Mouse (Mus musculus) stomach, embryonic 14.5 days (tissue): ENCODE measurements around the gene Rhox7a. TPM values are rescaled to one million over a fixed set of nuclear protein-coding genes. Genes with fewer than 3 reads are reported as not detected.
"Not testable (repeated sequence)": the region's sequence is repeated elsewhere in the genome, so short reads cannot be mapped to it uniquely, and the experiment has no call there.

ENCODE experiments used
- ATAC-seq: fragments of 200-750 bp; cut with Nextera tagmentation; 2 replicates; pipeline ENCODE4 v1.8.0; 2017; ENCODE audit warnings: low read depth, moderate TSS enrichment; ENCODE audit not compliant: insufficient number of reproducible peaks, insufficient read depth, low FRiP score
- H3K27ac ChIP-seq: fragments of 300-500 bp; sonication (generic); 2 replicates; pipeline ENCODE4 v1.5.1; 2014; ENCODE audit warnings: mild to moderate bottlenecking, low read length, moderate library complexity, mixed read lengths
- H3K27me3 ChIP-seq: fragments of 300-500 bp; sonication (generic); 2 replicates; pipeline ENCODE4 v1.6.1; 2014; ENCODE audit warnings: low read length, control low read depth, mixed read lengths; ENCODE audit not compliant: control insufficient read depth, insufficient read depth
- H3K36me3 ChIP-seq: fragments of 300-500 bp; sonication (generic); 2 replicates; pipeline ENCODE4 v1.6.1; 2014; ENCODE audit warnings: mild to moderate bottlenecking, control low read depth, low read length, moderate library complexity, mixed read lengths; ENCODE audit not compliant: control insufficient read depth, insufficient read depth
- H3K4me1 ChIP-seq: fragments of 300-500 bp; sonication (generic); 2 replicates; pipeline ENCODE4 v1.6.1; 2014; ENCODE audit warnings: low read length, control low read depth, mixed read lengths; ENCODE audit not compliant: control insufficient read depth, insufficient read depth
- H3K4me2 ChIP-seq: fragments of 300-500 bp; sonication (generic); replicated peaks from 2 replicates; pipeline ENCODE4 v1.6.1; 2014; ENCODE audit warnings: low read depth, low read length, control low read depth
- H3K4me3 ChIP-seq: fragments of 300-500 bp; sonication (generic); 2 replicates; pipeline ENCODE4 v1.5.1; 2014; ENCODE audit warnings: low read depth, low read length, control low read depth
- H3K9ac ChIP-seq: fragments of 300-500 bp; sonication (generic); replicated peaks from 2 replicates; pipeline ENCODE4 v1.6.1; 2014; ENCODE audit warnings: low read depth, mild to moderate bottlenecking, control low read depth, low read length, moderate library complexity, mixed read lengths
- H3K9me3 ChIP-seq: fragments of 300-500 bp; sonication (generic); 2 replicates; pipeline ENCODE4 v1.6.1; 2016; ENCODE audit warnings: low read depth, low read length, control low read depth; ENCODE audit not compliant: control insufficient read depth
- WGBS: fragments of 180-500 bp; shearing (Covaris S2); extraction: QIAGEN DNeasy Blood & Tissue Kit; methylation state at CpG from one replicate; pipeline ENCODE4 v1.1.7; 2014; 5-methylcytosine and 5-hydroxymethylcytosine counted together
- polyA plus RNA-seq: library from polyadenylated mRNA; unstranded; fragments of >200 nt; fragmentation: Nextera tagmentation; extraction: Ambion mirVana; gene quantifications from 2 replicates; pipeline ENCODE4 v1.2.1, GENCODE M21; 2014

Gene Rhox7a
- polyA plus RNA-seq, result not detected in 2 replicates

DNA sequence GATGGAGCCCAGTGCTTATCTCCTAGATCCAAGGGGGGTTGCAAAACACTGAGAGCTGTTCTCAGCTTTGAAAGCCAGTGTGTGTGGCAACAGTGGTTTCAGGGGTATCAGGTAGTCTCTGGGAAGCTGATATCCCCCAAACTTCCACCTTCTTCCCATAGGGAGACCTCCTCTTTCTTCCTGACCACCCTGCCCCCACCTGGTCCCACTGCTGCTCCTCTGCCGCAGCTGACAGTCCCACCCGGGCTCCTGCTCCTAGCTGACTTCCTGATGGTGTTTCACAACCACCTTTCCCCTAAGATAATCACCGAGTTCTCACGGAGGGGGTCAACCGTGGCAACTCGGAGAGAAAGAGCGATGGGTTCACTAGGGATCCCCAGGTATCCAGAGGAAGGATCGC is at the start of gene Rhox7a:
Gene Rhox7a, plus strand, starts transcription at position 301 of the 400 bp plus-strand sequence.
- not testable (repeated sequence) for H3K9ac ChIP-seq, H3K4me3 ChIP-seq, H3K36me3 ChIP-seq, ATAC-seq, H3K27me3 ChIP-seq, H3K4me2 ChIP-seq, H3K4me1 ChIP-seq, H3K9me3 ChIP-seq, H3K27ac ChIP-seq
- 76% methylated on average over 8 of the region's 8 CpGs for WGBS

- no peaks in the 10 kb centered on the region for H3K4me1 ChIP-seq
- no peaks in the 10 kb centered on the region for H3K9me3 ChIP-seq
- no peaks in the 10 kb centered on the region for H3K36me3 ChIP-seq
- H3K27me3 ChIP-seq, result no peaks in the 10 kb centered on the region
- no peak overlapping the region for H3K27ac ChIP-seq
- ATAC-seq, result no peak
- H3K4me3 ChIP-seq, result no peak overlapping the region
- H3K4me2 ChIP-seq, result no peak overlapping the region
- 83% methylated on average over 15 of the region's 15 CpGs for WGBS
- no peak overlapping the region for H3K9ac ChIP-seq
Observed at GRCm38 (mm10) chrX:37807286-37808080, 24.0 kb upstream of the Rhox7a start.

- Histone ChIP-seq H3K36me3 (no peaks in the 10 kb centered on the region), H3K4me1 (no peaks in the 10 kb centered on the region), H3K4me3 (no peak overlapping the region), H3K9me3 (no peaks in the 10 kb centered on the region), H3K27ac (no peak overlapping the region), H3K9ac (no peak overlapping the region), H3K27me3 (no peaks in the 10 kb centered on the region), H3K4me2 (no peak overlapping the region)
- ATAC-seq, result no peak
- WGBS, result 81% methylated on average over 2 of the region's 2 CpGs
Observed at GRCm38 (mm10) chrX:37809396-37809795, 22.1 kb upstream of the Rhox7a start.

DNA sequence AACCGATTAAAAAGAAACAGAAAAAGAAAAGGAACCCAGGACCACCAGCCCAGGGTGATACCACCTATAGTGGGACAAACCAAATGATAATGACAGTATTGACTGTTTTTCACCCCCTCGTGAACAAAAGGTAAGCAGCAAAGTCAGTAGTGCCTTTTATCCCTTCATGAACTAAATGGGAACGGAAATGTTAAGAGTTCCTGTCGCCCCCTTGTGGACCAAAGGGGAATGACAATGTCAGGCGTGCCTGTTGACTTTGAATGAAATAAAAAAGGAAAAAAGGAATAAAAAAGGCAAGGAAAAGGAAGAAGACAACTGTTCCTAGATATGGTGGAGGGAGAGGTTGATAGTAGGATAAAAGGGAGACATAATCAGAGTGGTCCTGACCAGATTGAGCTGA is 20.3 kb upstream of the Rhox7a start:
- H3K36me3 ChIP-seq, result no peaks in the 10 kb centered on the region
- H3K4me3 ChIP-seq, result no peak overlapping the region
- H3K4me2 ChIP-seq, result no peak overlapping the region
- no peak for ATAC-seq
- WGBS, result 27% methylated on average over 5 of the region's 5 CpGs
- no peaks in the 10 kb centered on the region for H3K9me3 ChIP-seq
- no peak overlapping the region for H3K27ac ChIP-seq
- H3K27me3 ChIP-seq, result no peaks in the 10 kb centered on the region
- no peaks in the 10 kb centered on the region for H3K4me1 ChIP-seq
- no peak overlapping the region for H3K9ac ChIP-seq

DNA sequence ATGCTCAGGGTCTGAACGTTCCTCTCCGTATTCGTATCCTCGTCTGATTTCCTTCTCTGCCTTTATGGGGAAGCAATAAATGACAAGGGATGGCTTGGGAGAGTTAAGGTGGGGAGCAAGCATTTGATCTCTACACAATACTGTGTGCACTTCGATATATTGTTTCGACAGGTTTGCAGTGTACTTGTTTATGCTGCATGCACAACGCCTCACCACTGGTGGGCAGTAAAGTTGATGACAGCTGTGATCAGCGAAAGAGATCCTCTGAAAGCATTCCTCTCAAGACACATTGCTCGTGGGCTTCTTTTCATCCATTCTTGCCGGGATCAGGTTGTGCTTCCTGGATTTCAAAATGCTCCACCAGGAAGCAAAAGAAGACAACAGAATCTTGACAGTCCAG is 15.8 kb upstream of the Rhox7a start:
- H3K4me2 ChIP-seq, result no peak overlapping the region
- no peak overlapping the region for H3K4me3 ChIP-seq
- H3K27ac ChIP-seq, result no peak overlapping the region
- H3K36me3 ChIP-seq, result no peaks in the 10 kb centered on the region
- ATAC-seq, result no peak
- no peak overlapping the region for H3K9ac ChIP-seq
- no peaks in the 10 kb centered on the region for H3K9me3 ChIP-seq
- WGBS, result 76% methylated on average over 10 of the region's 10 CpGs
- no peaks in the 10 kb centered on the region for H3K4me1 ChIP-seq
- no peaks in the 10 kb centered on the region for H3K27me3 ChIP-seq

DNA sequence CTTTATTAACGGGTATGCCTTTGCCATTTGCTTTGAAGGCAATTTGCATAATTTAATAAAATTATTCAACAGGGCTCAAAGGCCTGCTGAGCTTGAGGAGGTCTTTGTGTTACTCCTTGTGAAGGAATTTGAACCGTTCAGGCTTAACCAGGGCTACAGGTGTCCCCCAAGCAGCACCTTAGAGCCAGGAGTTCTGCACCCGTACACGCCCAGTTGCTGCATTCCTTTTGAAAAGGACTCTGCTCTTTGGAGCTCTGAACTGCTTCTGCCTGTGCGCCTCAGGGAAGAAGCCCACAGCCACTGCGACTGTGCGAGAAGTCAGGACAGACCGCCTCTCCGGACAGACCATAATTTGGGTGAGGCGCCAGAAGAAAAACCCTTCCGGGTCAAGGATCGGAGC is 4.9 kb upstream of the Rhox7a start, which contains the start of gene Rhox6:
Gene Rhox6, plus strand, starts transcription at position 301 of the 400 bp plus-strand sequence.
- H3K27me3 ChIP-seq, H3K9me3 ChIP-seq, ATAC-seq, H3K4me3 ChIP-seq, H3K4me2 ChIP-seq, H3K4me1 ChIP-seq, H3K36me3 ChIP-seq, H3K9ac ChIP-seq, H3K27ac ChIP-seq: not testable (repeated sequence)
- WGBS, result 90% methylated on average over 4 of the region's 12 CpGs

DNA sequence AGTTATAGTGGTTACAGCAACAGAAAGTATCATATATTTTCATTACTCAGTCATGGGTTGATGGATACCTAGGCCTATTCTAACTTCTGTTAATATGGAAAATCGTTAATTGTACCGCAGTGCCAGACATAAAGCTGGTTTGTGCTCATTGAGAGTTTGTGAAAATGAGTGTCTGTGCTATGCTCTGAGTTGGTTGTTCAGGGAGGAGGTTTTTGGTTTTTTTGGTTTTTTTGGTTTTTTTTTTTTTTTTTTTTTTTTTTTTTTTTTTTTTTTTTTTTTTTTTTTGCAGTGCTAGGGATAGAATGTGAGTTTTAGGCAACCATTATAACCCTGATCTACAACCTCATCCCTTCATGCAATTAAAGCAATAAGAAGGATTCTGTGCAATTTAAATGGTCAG is 40.2 kb downstream of the Rhox7a start:
- Histone ChIP-seq H3K27ac (no peak overlapping the region), H3K36me3 (no peaks in the 10 kb centered on the region), H3K4me3 (no peak overlapping the region), H3K9me3 (no peaks in the 10 kb centered on the region), H3K27me3 (no peaks in the 10 kb centered on the region), H3K9ac (no peak overlapping the region), H3K4me2 (no peak overlapping the region), H3K4me1 (no peaks in the 10 kb centered on the region)
- ATAC-seq, result no peak
- 98% methylated on average over 2 of the region's 2 CpGs for WGBS

- H3K27ac ChIP-seq, result no peak within 1 kb of the TSS
- H3K4me2 ChIP-seq, result no peak within 1 kb of the TSS
- no peaks in the 10 kb centered on the region for H3K27me3 ChIP-seq
- no peak within 1 kb of the TSS for H3K9ac ChIP-seq
- 73% methylated on average over 4 of the region's 4 CpGs for WGBS
- no peaks in the 10 kb centered on the region for H3K9me3 ChIP-seq
- H3K4me3 ChIP-seq, result no peak within 1 kb of the TSS
- no peaks in the 10 kb centered on the region for H3K36me3 ChIP-seq
- no peaks in the 10 kb centered on the region for H3K4me1 ChIP-seq
- no peak for ATAC-seq
Observed at GRCm38 (mm10) chrX:37878844-37879243, 47.4 kb downstream of the Rhox7a start, which contains the start of gene Rhox8. Rhox8 (minus strand) TSS chrX:37878944.
